Mouse (Mus musculus) hindbrain, embryonic 16.5 days (tissue): ENCODE results near the gene Ccdc71. TPM values are rescaled to one million over a fixed set of nuclear protein-coding genes. Genes with fewer than 3 reads are reported as not detected.

Experiments
- ATAC-seq: fragments of 200-750 bp; cut with Nextera tagmentation; 2 replicates; pipeline ENCODE4 v1.8.0; 2017; ENCODE audit warnings: moderate TSS enrichment, moderate library complexity
- H3K27ac ChIP-seq: fragments of 300-500 bp; sonication (generic); 2 replicates; pipeline ENCODE4 v1.5.1; 2014; ENCODE audit warnings: low read depth, mild to moderate bottlenecking, control low read depth, low read length, moderate library complexity
- H3K27me3 ChIP-seq: fragments of 300-500 bp; sonication (generic); replicated peaks from 2 replicates; pipeline ENCODE4 v1.6.1; 2014; ENCODE audit warnings: low read length; ENCODE audit not compliant: control insufficient read depth, insufficient read depth
- H3K36me3 ChIP-seq: fragments of 300-500 bp; sonication (generic); 2 replicates; pipeline ENCODE4 v1.6.1; 2014; ENCODE audit warnings: mild to moderate bottlenecking, low read length, moderate library complexity, mixed read lengths; ENCODE audit not compliant: control insufficient read depth, insufficient read depth
- H3K4me1 ChIP-seq: fragments of 300-500 bp; sonication (generic); 2 replicates; pipeline ENCODE4 v1.6.1; 2014; ENCODE audit warnings: low read depth, low read length; ENCODE audit not compliant: control insufficient read depth, insufficient read depth
- H3K4me2 ChIP-seq: fragments of 300-500 bp; sonication (generic); 2 replicates; pipeline ENCODE4 v1.6.1; 2014; ENCODE audit warnings: mild to moderate bottlenecking, low read length, control low read depth, moderate library complexity
- H3K4me3 ChIP-seq: fragments of 300-500 bp; sonication (generic); 2 replicates; pipeline ENCODE4 v1.5.1; 2014; ENCODE audit warnings: mild to moderate bottlenecking, low read length, control low read depth, moderate library complexity
- H3K9ac ChIP-seq: fragments of 300-500 bp; sonication (generic); 2 replicates; pipeline ENCODE4 v1.6.1; 2014; ENCODE audit warnings: low read depth, mild to moderate bottlenecking, control low read depth, low read length, moderate library complexity
- H3K9me3 ChIP-seq: fragments of 300-500 bp; sonication (generic); 2 replicates; pipeline ENCODE4 v1.6.1; 2014; ENCODE audit warnings: mild to moderate bottlenecking, low read length, moderate library complexity; ENCODE audit not compliant: control insufficient read depth
- WGBS: fragments of 180-500 bp; shearing (Covaris S2); extraction: QIAGEN DNeasy Blood & Tissue Kit; methylation state at CpG from one replicate; pipeline ENCODE4 v1.1.7; 2014; 5-methylcytosine and 5-hydroxymethylcytosine counted together
- polyA plus RNA-seq: library from polyadenylated mRNA; unstranded; fragments of >200 nt; fragmentation: Nextera tagmentation; extraction: Ambion mirVana; gene quantifications from 2 replicates; pipeline ENCODE4 v1.2.1, GENCODE M21; 2015

Ccdc71 gene
- polyA plus RNA-seq, 1 experiment from 2014 or later = 57.6 TPM

DNA sequence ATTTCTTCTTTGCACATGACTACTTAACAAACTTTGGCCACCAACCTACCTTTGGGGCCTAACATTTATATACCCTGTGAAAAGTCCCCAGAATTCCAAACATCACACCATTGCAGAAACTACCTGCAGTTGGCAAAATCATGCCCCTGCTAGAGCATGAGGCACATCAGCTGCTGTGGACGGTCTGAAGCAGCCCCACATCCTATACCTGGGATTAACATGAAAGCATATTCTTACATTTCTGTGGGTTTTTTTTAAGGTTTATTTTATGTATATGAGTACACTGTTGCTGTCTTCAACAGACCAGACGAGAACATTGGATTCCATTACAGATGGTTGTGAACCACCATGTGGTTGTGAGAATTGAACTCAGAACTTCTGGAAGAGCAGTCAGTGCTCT, 5.9 kb downstream of the Ccdc71 start:
- Histone ChIP-seq H3K27ac (no peak overlapping the region), H3K4me1 (peaks cover 11% of the 10 kb centered on the region), H3K4me3 (no peak overlapping the region), H3K9me3 (no peaks in the 10 kb centered on the region), H3K36me3 (peaks cover 20% of the 10 kb centered on the region), H3K9ac (no peak overlapping the region), H3K4me2 (no peak overlapping the region), H3K27me3 (no peaks in the 10 kb centered on the region)
- no peak for ATAC-seq
- 93% methylated on average over 2 of the region's 2 CpGs for WGBS

DNA sequence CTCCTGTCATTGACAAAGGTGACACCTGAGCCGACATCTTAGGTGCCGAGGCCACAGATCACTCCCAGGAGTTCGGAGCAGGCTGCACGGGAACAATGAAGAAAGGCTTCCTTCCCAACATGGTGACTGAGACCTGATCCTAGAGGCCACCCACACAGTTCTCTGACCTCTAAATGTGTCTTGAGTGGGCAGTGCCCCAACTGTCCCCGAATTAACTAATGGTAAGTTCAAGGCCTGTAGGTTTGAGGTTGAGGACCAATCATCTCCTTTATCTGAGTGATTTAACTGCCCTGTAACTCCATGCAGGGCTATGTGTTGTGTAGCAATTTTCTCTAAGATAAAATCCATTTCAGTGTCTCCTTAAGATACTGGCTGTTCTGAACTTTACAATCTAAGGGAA, 9.1 kb downstream of the Ccdc71 start:
- Histone ChIP-seq H3K27me3 (no peaks in the 10 kb centered on the region), H3K9me3 (no peaks in the 10 kb centered on the region), H3K4me3 (no peak overlapping the region), H3K36me3 (peaks cover 6% of the 10 kb centered on the region), H3K27ac (no peak overlapping the region), H3K4me2 (no peak overlapping the region), H3K9ac (no peak overlapping the region), H3K4me1 (no peaks in the 10 kb centered on the region)
- WGBS = 85% methylated on average over 5 of the region's 5 CpGs
- ATAC-seq = no peak

DNA sequence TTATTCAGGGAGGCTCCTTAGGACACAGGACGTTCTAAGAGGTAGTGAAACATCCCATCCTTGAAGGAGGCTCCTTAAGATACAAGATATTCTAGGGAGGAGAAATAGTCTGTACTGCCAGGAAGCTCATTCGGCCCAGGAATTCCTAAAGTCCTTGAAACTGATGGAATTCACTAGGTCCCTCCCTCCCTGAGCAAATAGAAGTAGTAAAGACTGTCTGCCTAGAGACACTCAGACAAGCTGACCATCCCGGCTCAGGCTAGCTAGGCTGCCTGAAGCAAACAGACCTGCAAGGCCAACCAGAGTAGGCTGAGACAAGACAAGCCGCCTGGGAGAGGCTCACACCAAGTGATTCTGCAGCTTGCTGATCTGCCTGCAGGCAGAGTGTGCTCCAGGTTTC, 9.5 kb downstream of the Ccdc71 start:
- H3K36me3 ChIP-seq = peaks cover 5% of the 10 kb centered on the region
- no peak for ATAC-seq
- H3K27ac ChIP-seq = no peak overlapping the region
- H3K4me2 ChIP-seq = no peak overlapping the region
- H3K27me3 ChIP-seq = no peaks in the 10 kb centered on the region
- WGBS = 74% methylated on average over 4 of the region's 4 CpGs
- H3K9me3 ChIP-seq = no peaks in the 10 kb centered on the region
- no peaks in the 10 kb centered on the region for H3K4me1 ChIP-seq
- no peak overlapping the region for H3K4me3 ChIP-seq
- H3K9ac ChIP-seq = no peak overlapping the region

DNA sequence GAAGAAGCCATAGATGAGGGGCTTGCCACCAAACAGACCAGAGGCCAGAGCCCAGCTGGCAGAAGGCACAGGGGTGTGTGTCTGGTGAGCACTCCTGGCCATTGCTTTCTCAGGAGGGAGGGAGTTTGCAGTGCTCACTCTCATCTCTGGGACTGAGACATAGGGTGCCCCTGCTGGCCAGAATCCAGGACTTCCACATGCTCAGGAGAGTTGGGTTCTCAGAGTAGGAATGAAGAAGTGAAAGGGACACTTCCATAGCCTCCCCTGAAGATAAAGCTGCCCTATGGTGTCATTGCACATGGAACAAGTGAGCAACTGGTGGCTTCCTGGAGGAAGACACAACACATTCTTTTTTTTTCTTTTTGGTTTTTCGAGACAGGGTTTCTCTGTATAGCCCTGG, 14.2 kb downstream of the Ccdc71 start:
- no peak overlapping the region for H3K27ac ChIP-seq
- peaks cover 11% of the 10 kb centered on the region for H3K4me1 ChIP-seq
- no peak overlapping the region for H3K9ac ChIP-seq
- WGBS = 50% methylated on average over 1 of the region's 1 CpGs
- H3K4me2 ChIP-seq = no peak overlapping the region
- H3K4me3 ChIP-seq = no peak overlapping the region
- H3K9me3 ChIP-seq = no peaks in the 10 kb centered on the region
- ATAC-seq = no peak
- H3K36me3 ChIP-seq = no peaks in the 10 kb centered on the region
- H3K27me3 ChIP-seq = no peaks in the 10 kb centered on the region

GRCm38 (mm10) chr9:108478638-108479156, 18.4 kb downstream of the Ccdc71 start:
- H3K4me1 ChIP-seq = peaks cover 16% of the 10 kb centered on the region
- peak; percentile 62 for ATAC-seq
- H3K9me3 ChIP-seq = no peaks in the 10 kb centered on the region
- H3K4me2 ChIP-seq = peak overlapping the region; percentile 62
- peak overlapping the region; percentile 58 for H3K9ac ChIP-seq
- under 1% methylated on average over 20 of the region's 20 CpGs for WGBS
- peak overlapping the region; percentile 49; the same call in 1 of the 2 replicates for H3K27ac ChIP-seq
- H3K4me3 ChIP-seq = peak overlapping the region; percentile 44
- H3K27me3 ChIP-seq = no peaks in the 10 kb centered on the region
- H3K36me3 ChIP-seq = no peaks in the 10 kb centered on the region

DNA sequence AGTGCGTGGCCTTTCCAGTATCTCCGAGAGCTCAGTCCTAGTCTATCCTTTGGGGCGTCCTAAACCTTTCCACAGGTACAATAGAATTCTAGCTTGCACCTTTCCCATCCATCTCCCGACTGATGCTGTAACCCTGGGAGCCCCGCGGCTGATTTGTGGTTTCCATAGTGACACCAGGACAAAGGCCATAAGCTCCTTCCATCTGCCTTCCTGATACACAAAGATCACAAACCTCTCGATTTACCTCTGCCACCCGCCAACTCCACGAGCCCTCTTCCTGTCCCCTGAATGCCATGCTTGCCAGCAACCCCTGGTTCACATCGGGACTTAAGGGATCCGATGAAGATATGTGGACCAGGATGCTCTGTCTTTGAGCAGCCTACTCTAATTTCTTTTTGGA, 18.9 kb downstream of the Ccdc71 start:
- 0 out of 2 replicates have a peak overlapping the region, but pooled peaks have one; percentile 9 for H3K9ac ChIP-seq
- no peaks in the 10 kb centered on the region for H3K36me3 ChIP-seq
- peaks cover 16% of the 10 kb centered on the region for H3K4me1 ChIP-seq
- WGBS = 26% methylated on average over 11 of the region's 11 CpGs
- H3K9me3 ChIP-seq = no peaks in the 10 kb centered on the region
- no peaks in the 10 kb centered on the region for H3K27me3 ChIP-seq
- H3K4me2 ChIP-seq = peak overlapping the region; percentile 62
- H3K4me3 ChIP-seq = peak overlapping the region; percentile 44
- ATAC-seq = no peak
- H3K27ac ChIP-seq = no peak overlapping the region

- WGBS = 9% methylated on average over 10 of the region's 10 CpGs
- H3K4me3 ChIP-seq = peak within 1 kb of the TSS; percentile 44
- H3K4me2 ChIP-seq = peak within 1 kb of the TSS; percentile 62
- peaks cover 16% of the 10 kb centered on the region for H3K4me1 ChIP-seq
- no peaks in the 10 kb centered on the region for H3K27me3 ChIP-seq
- ATAC-seq = peak; percentile 60; the same call in 1 of the 2 replicates
- peak within 1 kb of the TSS; percentile 60 for H3K9ac ChIP-seq
- peak within 1 kb of the TSS; percentile 51; the same call in 1 of the 2 replicates for H3K27ac ChIP-seq
- H3K36me3 ChIP-seq = no peaks in the 10 kb centered on the region
- H3K9me3 ChIP-seq = no peaks in the 10 kb centered on the region
Measured at GRCm38 (mm10) chr9:108479721-108480351, 19.5 kb downstream of the Ccdc71 start, which contains the start of gene Lamb2. TSS of gene Lamb2 (plus strand) at chr9:108479736.

- Histone ChIP-seq H3K27me3 (no peaks in the 10 kb centered on the region), H3K4me2 (no peak overlapping the region), H3K4me3 (no peak overlapping the region), H3K36me3 (no peaks in the 10 kb centered on the region), H3K4me1 (peaks cover 16% of the 10 kb centered on the region), H3K27ac (no peak overlapping the region), H3K9me3 (no peaks in the 10 kb centered on the region), H3K9ac (no peak overlapping the region)
- WGBS = 94% methylated on average over 28 of the region's 28 CpGs
- no peak for ATAC-seq
Measured at GRCm38 (mm10) chr9:108480813-108481519, 20.6 kb downstream of the Ccdc71 start.

DNA sequence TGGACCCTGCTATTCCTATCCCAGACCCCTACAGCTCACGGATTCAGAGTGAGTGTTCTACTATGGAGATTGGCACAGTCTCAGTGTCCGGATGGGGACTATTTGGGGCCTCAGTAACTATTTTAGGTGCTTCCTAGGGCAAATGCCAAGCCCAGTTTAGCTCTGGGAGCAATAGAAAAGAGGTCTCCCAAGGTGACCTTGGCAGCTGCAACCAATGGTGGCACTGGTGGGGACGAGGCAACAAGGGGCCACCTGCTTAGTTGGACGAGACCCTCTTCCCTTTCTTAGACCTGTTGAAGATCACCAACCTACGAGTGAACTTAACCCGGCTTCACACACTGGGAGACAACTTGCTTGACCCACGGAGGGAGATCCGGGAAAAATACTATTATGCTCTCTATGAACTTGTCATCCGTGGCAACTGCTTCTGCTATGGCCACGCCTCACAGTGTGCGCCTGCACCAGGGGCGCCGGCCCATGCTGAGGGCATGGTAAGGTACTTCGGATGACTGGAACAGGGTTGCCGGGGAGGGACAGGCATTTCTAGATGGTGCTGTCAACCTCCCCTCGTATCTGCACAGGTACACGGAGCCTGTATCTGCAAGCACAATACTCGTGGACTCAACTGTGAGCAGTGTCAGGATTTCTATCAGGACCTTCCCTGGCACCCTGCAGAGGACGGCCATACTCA, 21.3 kb downstream of the Ccdc71 start:
- H3K4me2 ChIP-seq = no peak overlapping the region
- H3K27ac ChIP-seq = no peak overlapping the region
- no peak overlapping the region for H3K4me3 ChIP-seq
- ATAC-seq = no peak
- 90% methylated on average over 19 of the region's 19 CpGs for WGBS
- H3K4me1 ChIP-seq = peaks cover 16% of the 10 kb centered on the region
- no peaks in the 10 kb centered on the region for H3K27me3 ChIP-seq
- no peaks in the 10 kb centered on the region for H3K36me3 ChIP-seq
- H3K9me3 ChIP-seq = no peaks in the 10 kb centered on the region
- no peak overlapping the region for H3K9ac ChIP-seq
